Mouse (Mus musculus) hematopoietic stem cell, adult 5-6 weeks (primary cell): ENCODE measurements around the gene Tmem235. TPM values are rescaled to one million over a fixed set of nuclear protein-coding genes. Genes with fewer than 3 reads are reported as not detected.

Experiments
- ATAC-seq, 2 experiments: fragments of 125-278 bp in 1 of 2; replicated peaks in 1 of 2; 2 replicates each; pipeline ENCODE4 v1.8.0; 2016 to 2017; ENCODE audit warnings: inconsistent platforms in 2 of 2, mild to moderate bottlenecking in 2 of 2, moderate number of reproducible peaks in 2 of 2, low read depth in 1 of 2, moderate TSS enrichment in 1 of 2; ENCODE audit not compliant: low FRiP score in 2 of 2, poor library complexity in 2 of 2, severe bottlenecking in 2 of 2, insufficient read depth in 1 of 2, low TSS enrichment in 1 of 2
- total RNA-seq: library from RNA; stranded (forward); fragments of 172-1452, 232-1000 nt; gene quantifications from 2 replicates; pipeline ENCODE4 v1.2.3, GENCODE M21; 2017

The Tmem235 gene
- total RNA-seq, 1 experiment from 2014 or later = not detected

GRCm38 (mm10) chr11:117912684-117913352 lies 52.3 kb downstream of the Tmem235 start:
- ATAC-seq = peak; percentile 79 to 89; a peak in 3 of 4 replicates

- no peak for ATAC-seq
Observed at GRCm38 (mm10) chr11:117914531-117914930, 54.0 kb downstream of the Tmem235 start.

Other genes starting within 250 kb of the Tmem235 start
- 24.6 and 25.4 TPM in 2 replicates for gene Tnrc6c, start 206.5 kb upstream of the Tmem235 start, total RNA-seq
- gene Tmc8, start 78.7 kb upstream of the Tmem235 start, total RNA-seq = 1.5 and 2.9 TPM in 2 replicates
- 12.6 and 23.0 TPM in 2 replicates for gene Tmc6, start 78.6 kb upstream of the Tmem235 start, total RNA-seq
- gene 6030468B19Rik, start 63.1 kb upstream of the Tmem235 start, total RNA-seq = 0.30 TPM in 1 of 2 replicates, not detected in the other
- 1.9 TPM in 1 of 2 replicates, not detected in the other for gene Gm20708, start 51.1 kb upstream of the Tmem235 start, total RNA-seq
- 81.0 and 97.1 TPM in 2 replicates for gene Syngr2, start 51.1 kb upstream of the Tmem235 start, total RNA-seq
- 3.9 and 4.5 TPM in 2 replicates for gene Afmid, start 34.8 kb upstream of the Tmem235 start, total RNA-seq
- gene Tk1, start 34.7 kb upstream of the Tmem235 start, total RNA-seq = 40.1 and 49.0 TPM in 2 replicates
- gene Birc5, start 11.5 kb upstream of the Tmem235 start, total RNA-seq = 114 and 124 TPM in 2 replicates
- 5.4 and 5.9 TPM in 2 replicates for gene Tha1, start 12.7 kb downstream of the Tmem235 start, total RNA-seq
- 38.0 and 44.5 TPM in 2 replicates for gene Socs3, start 109.3 kb downstream of the Tmem235 start, total RNA-seq
- gene Pgs1, start 125.5 kb downstream of the Tmem235 start, total RNA-seq = 8.1 and 18.7 TPM in 2 replicates